Mouse (Mus musculus) E14TG2a.4 (cell line): ENCODE results near the gene Bcam.

ENCODE experiments used
- H3K27me3 ChIP-seq: 2 replicates; pipeline ENCODE4 v1.6.1; 2014; ENCODE audit warnings: low read length, control low read depth; ENCODE audit not compliant: insufficient read depth
- H3K36me3 ChIP-seq: 2 replicates; pipeline ENCODE4 v1.6.1; 2014; ENCODE audit warnings: low read length, control low read depth; ENCODE audit not compliant: insufficient read depth
- H3K4me1 ChIP-seq: replicated peaks from 2 replicates; pipeline ENCODE4 v1.6.1; 2014; ENCODE audit warnings: low read depth, low read length, control low read depth
- H3K4me3 ChIP-seq: replicated peaks from 2 replicates; pipeline ENCODE4 v1.5.1; 2014; ENCODE audit warnings: mild to moderate bottlenecking, low read length
- H3K9me3 ChIP-seq: 2 replicates; pipeline ENCODE4 v1.6.1; 2014; ENCODE audit warnings: low read length, control low read depth
- CTCF ChIP-seq: conservative IDR thresholded peaks from 2 replicates; pipeline ENCODE4 v1.5.1; 2014; ENCODE audit warnings: low read length
- NANOG ChIP-seq: IDR thresholded peaks from 2 replicates; pipeline ENCODE4 v1.6.1; 2014; ENCODE audit warnings: borderline replicate concordance, low read length, mixed read lengths
- POU5F1 ChIP-seq: IDR thresholded peaks from 2 replicates; pipeline ENCODE4 v1.6.1; 2014; ENCODE audit warnings: low read length, borderline replicate concordance

The Bcam gene

GRCm38 (mm10) chr7:19753587-19753986, 17.2 kb downstream of the Bcam start:
- H3K9me3 ChIP-seq: peaks cover 3% of the 10 kb centered on the region; the same call in 1 of the 2 replicates
- no peak for TF ChIP-seq CTCF
- no peak for TF ChIP-seq POU5F1
- no peak for TF ChIP-seq NANOG
- H3K4me1 ChIP-seq: peaks cover 75% of the 10 kb centered on the region
- H3K36me3 ChIP-seq: peaks cover 28% of the 10 kb centered on the region
- no peaks in the 10 kb centered on the region for H3K27me3 ChIP-seq
- H3K4me3 ChIP-seq: peak overlapping the region; percentile 32; the same call in 1 of the 2 replicates

- no peak overlapping the region for H3K4me3 ChIP-seq
- H3K9me3 ChIP-seq: peaks cover 3% of the 10 kb centered on the region; the same call in 1 of the 2 replicates
Observed at GRCm38 (mm10) chr7:19752652-19753051, 18.2 kb downstream of the Bcam start.

GRCm38 (mm10) chr7:19751070-19751383, 19.8 kb downstream of the Bcam start:
- TF ChIP-seq POU5F1: no peak
- TF ChIP-seq NANOG: no peak
- TF ChIP-seq CTCF: no peak
- Histone ChIP-seq H3K27me3 (no peaks in the 10 kb centered on the region), H3K9me3 (peaks cover 3% of the 10 kb centered on the region; the same call in 1 of the 2 replicates), H3K4me1 (peaks cover 72% of the 10 kb centered on the region), H3K4me3 (peak overlapping the region; percentile 68; the same call in 1 of the 2 replicates), H3K36me3 (peaks cover 12% of the 10 kb centered on the region)

More at GRCm38 (mm10) chr7:19752652-19753051, 18.2 kb downstream of the Bcam start:
- Histone ChIP-seq H3K36me3 (peaks cover 19% of the 10 kb centered on the region), H3K27me3 (no peaks in the 10 kb centered on the region), H3K4me1 (peaks cover 68% of the 10 kb centered on the region)
- TF ChIP-seq NANOG: no peak
- peak; percentile 48 for TF ChIP-seq CTCF
- TF ChIP-seq POU5F1: no peak

GRCm38 (mm10) chr7:19750217-19751069, 20.4 kb downstream of the Bcam start, which contains the start of gene Nectin2:
Gene Nectin2, minus strand, starts transcription at chr7:19750483.
- Histone ChIP-seq H3K27me3 (no peaks in the 10 kb centered on the region), H3K9me3 (peaks cover 3% of the 10 kb centered on the region; the same call in 1 of the 2 replicates), H3K36me3 (peaks cover 11% of the 10 kb centered on the region), H3K4me3 (peak within 1 kb of the TSS; percentile 100), H3K4me1 (peaks cover 72% of the 10 kb centered on the region)
- TF ChIP-seq NANOG: no peak
- TF ChIP-seq POU5F1: no peak
- peak; percentile 57 for TF ChIP-seq CTCF

- Histone ChIP-seq H3K4me3 (peak overlapping the region; percentile 100), H3K4me1 (peaks cover 76% of the 10 kb centered on the region), H3K27me3 (no peaks in the 10 kb centered on the region), H3K9me3 (no peaks in the 10 kb centered on the region), H3K36me3 (peaks cover 19% of the 10 kb centered on the region)
- TF ChIP-seq CTCF (peak; percentile 63), POU5F1 (no peak), NANOG (no peak)
Observed at GRCm38 (mm10) chr7:19749389-19750216, 21.2 kb downstream of the Bcam start.

GRCm38 (mm10) chr7:19748219-19749195, 22.3 kb downstream of the Bcam start:
- TF ChIP-seq CTCF (no peak), NANOG (no peak), POU5F1 (no peak)
- peaks cover 30% of the 10 kb centered on the region for H3K36me3 ChIP-seq
- H3K4me1 ChIP-seq: peaks cover 76% of the 10 kb centered on the region
- H3K9me3 ChIP-seq: no peaks in the 10 kb centered on the region
- H3K27me3 ChIP-seq: no peaks in the 10 kb centered on the region
- H3K4me3 ChIP-seq: peak overlapping the region; percentile 100

- H3K4me1 ChIP-seq: peaks cover 74% of the 10 kb centered on the region
- TF ChIP-seq CTCF: no peak
- no peak for TF ChIP-seq POU5F1
- TF ChIP-seq NANOG: no peak
- H3K27me3 ChIP-seq: no peaks in the 10 kb centered on the region
- peak overlapping the region; percentile 100 for H3K4me3 ChIP-seq
- H3K36me3 ChIP-seq: peaks cover 36% of the 10 kb centered on the region
- no peaks in the 10 kb centered on the region for H3K9me3 ChIP-seq
Observed at GRCm38 (mm10) chr7:19747420-19748218, 23.2 kb downstream of the Bcam start.
